Mouse (Mus musculus): ENCODE measurements at regions not wholly inside any gene's neighbourhood (a gene's known extent, or its start where the extent isn't known, plus 50 kb on each side); places are given as distances from the start of the nearest gene placed in this dataset.
A peak's percentile ranks its signal among the peaks of the same experiment; 100 is the strongest.

- Histone ChIP-seq H3K9ac (no peak overlapping the region), H3K9me3 (replicated peaks) (no peaks in the 10 kb centered on the region), H3K4me1 (replicated peaks) (peaks cover 16% of the 10 kb centered on the region), H3K4me3 (no peak overlapping the region), H3K27me3 (replicated peaks) (no peaks in the 10 kb centered on the region), H3K4me2 (no peak overlapping the region), H3K36me3 (no peaks in the 10 kb centered on the region), H3K27ac (ENCODE audit: poor library complexity, severe bottlenecking) (no peak overlapping the region)
- WGBS: 74% methylated on average over 5 of the region's 5 CpGs
- ATAC-seq (ENCODE audit: insufficient number of reproducible peaks, low FRiP score): no peak
Measured at GRCm38 (mm10) chr13:3752334-3752733, 51.8 kb downstream of the Calml3 start.

GRCm38 (mm10) chr13:3751222-3751621 is 52.9 kb downstream of the Calml3 start:
- Histone ChIP-seq H3K9me3 (replicated peaks) (no peaks in the 10 kb centered on the region), H3K27ac (ENCODE audit: poor library complexity, severe bottlenecking) (no peak overlapping the region; the same call in 1 of the 2 replicates)
- WGBS: 69% methylated on average over 1 of the region's 1 CpGs

GRCm38 (mm10) chr13:3750756-3751155 is 53.4 kb downstream of the Calml3 start:
- ATAC-seq (ENCODE audit: insufficient number of reproducible peaks, low FRiP score): peak; percentile 64; the same call in 1 of the 2 replicates
- Histone ChIP-seq H3K27ac (ENCODE audit: poor library complexity, severe bottlenecking) (no peak overlapping the region; the same call in 1 of the 2 replicates), H3K4me1 (replicated peaks) (peaks cover 16% of the 10 kb centered on the region), H3K27me3 (replicated peaks) (no peaks in the 10 kb centered on the region), H3K4me3 (no peak overlapping the region), H3K9ac (no peak overlapping the region), H3K4me2 (no peak overlapping the region), H3K36me3 (no peaks in the 10 kb centered on the region), H3K9me3 (replicated peaks) (no peaks in the 10 kb centered on the region)
- 55% methylated on average over 1 of the region's 1 CpGs for WGBS

More at GRCm38 (mm10) chr13:3751222-3751621, 52.9 kb downstream of the Calml3 start:
- ATAC-seq (ENCODE audit: insufficient number of reproducible peaks, low FRiP score): no peak
- Histone ChIP-seq H3K4me3 (no peak overlapping the region), H3K36me3 (no peaks in the 10 kb centered on the region), H3K4me1 (replicated peaks) (peaks cover 16% of the 10 kb centered on the region), H3K9ac (no peak overlapping the region), H3K4me2 (no peak overlapping the region), H3K27me3 (replicated peaks) (no peaks in the 10 kb centered on the region)

DNA sequence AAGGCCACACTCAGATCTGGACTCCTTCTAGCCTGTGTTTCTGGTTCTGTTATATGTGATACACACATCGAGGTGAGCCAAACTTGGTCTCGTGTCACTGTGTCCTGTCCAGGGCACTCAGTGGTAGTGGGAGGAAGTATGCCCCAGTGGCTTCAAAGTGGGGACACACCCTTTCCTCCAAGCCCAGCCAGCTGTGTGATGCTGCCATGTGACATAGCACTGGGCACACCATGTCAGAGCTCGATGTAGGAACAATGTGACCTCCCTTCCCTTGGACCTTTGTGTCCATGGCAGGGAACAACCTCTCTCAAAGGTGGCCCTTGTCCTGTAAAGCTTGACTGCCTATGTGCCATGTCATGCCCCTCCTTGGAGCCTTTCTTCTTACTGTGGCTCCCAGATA is 54.5 kb downstream of the Calml3 start:
- no peak for ATAC-seq (ENCODE audit: insufficient number of reproducible peaks, low FRiP score)
- Histone ChIP-seq H3K27ac (ENCODE audit: poor library complexity, severe bottlenecking) (no peak overlapping the region), H3K9ac (no peak overlapping the region), H3K4me3 (no peak overlapping the region), H3K4me2 (no peak overlapping the region), H3K4me1 (replicated peaks) (peaks cover 16% of the 10 kb centered on the region), H3K9me3 (replicated peaks) (no peaks in the 10 kb centered on the region), H3K36me3 (no peaks in the 10 kb centered on the region), H3K27me3 (replicated peaks) (no peaks in the 10 kb centered on the region)
- 76% methylated on average over 3 of the region's 3 CpGs for WGBS

DNA sequence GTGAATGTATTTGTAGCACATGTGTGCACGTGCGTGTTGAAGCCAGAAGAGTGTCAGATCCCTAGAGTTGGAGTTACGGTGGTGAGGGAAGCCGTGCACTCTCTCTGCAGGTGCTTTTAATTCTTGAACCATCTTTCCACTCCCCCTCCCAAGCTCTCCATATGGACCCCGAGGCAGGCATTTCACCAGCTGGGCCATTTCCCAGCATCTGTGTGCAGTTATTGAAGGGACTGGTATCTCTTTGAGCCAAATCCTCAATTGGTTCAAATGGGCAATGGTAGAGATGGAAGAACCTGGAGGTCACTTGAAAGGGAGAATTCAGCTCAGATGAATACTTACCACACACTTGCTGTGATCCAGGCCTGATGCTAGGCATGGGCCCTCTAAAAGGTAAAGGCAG is 55.3 kb downstream of the Calml3 start:
- no peaks in the 10 kb centered on the region for H3K36me3 ChIP-seq
- no peak overlapping the region for H3K4me3 ChIP-seq
- 83% methylated on average over 5 of the region's 5 CpGs for WGBS
- H3K27me3 ChIP-seq (replicated peaks): no peaks in the 10 kb centered on the region
- ATAC-seq (ENCODE audit: insufficient number of reproducible peaks, low FRiP score): no peak
- no peak overlapping the region for H3K9ac ChIP-seq
- no peak overlapping the region for H3K4me2 ChIP-seq
- H3K9me3 ChIP-seq (replicated peaks): no peaks in the 10 kb centered on the region
- peaks cover 21% of the 10 kb centered on the region for H3K4me1 ChIP-seq (replicated peaks)
- no peak overlapping the region for H3K27ac ChIP-seq (ENCODE audit: poor library complexity, severe bottlenecking)

GRCm38 (mm10) chr13:3746524-3746923 is 57.6 kb downstream of the Calml3 start:
- Histone ChIP-seq H3K36me3 (no peaks in the 10 kb centered on the region), H3K9ac (no peak overlapping the region; the same call in 1 of the 2 replicates), H3K4me3 (no peak overlapping the region), H3K9me3 (replicated peaks) (no peaks in the 10 kb centered on the region), H3K4me1 (replicated peaks) (peaks cover 44% of the 10 kb centered on the region), H3K4me2 (no peak overlapping the region), H3K27ac (ENCODE audit: poor library complexity, severe bottlenecking) (no peak overlapping the region; the same call in 1 of the 2 replicates), H3K27me3 (replicated peaks) (no peaks in the 10 kb centered on the region)
- ATAC-seq (ENCODE audit: insufficient number of reproducible peaks, low FRiP score): no peak
- WGBS: 76% methylated on average over 10 of the region's 10 CpGs

DNA sequence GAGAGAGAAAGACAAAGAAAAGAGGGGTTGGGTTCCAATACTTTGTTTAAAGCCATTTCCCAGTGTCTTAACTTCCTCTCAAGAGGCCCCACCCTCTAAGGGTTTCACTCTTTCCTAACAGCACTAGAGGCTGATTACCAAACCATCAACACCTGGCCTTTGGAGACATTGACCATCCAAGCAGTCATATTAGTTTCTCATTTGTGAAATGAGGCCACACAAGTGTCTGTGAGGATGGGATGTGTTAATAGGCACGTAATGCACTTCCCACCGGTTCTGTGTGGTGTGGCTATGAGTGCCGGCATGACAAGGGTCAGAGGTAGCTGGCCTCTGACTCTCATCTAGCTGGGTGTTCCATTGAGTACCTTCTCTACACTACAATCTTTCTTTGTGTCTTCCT is 59.2 kb downstream of the Calml3 start:
- H3K4me1 ChIP-seq (replicated peaks): peaks cover 34% of the 10 kb centered on the region
- no peaks in the 10 kb centered on the region for H3K9me3 ChIP-seq (replicated peaks)
- H3K9ac ChIP-seq: no peak overlapping the region
- no peak overlapping the region for H3K27ac ChIP-seq (ENCODE audit: poor library complexity, severe bottlenecking)
- H3K36me3 ChIP-seq: no peaks in the 10 kb centered on the region
- no peak overlapping the region for H3K4me3 ChIP-seq
- no peaks in the 10 kb centered on the region for H3K27me3 ChIP-seq (replicated peaks)
- 81% methylated on average over 3 of the region's 3 CpGs for WGBS
- ATAC-seq (ENCODE audit: insufficient number of reproducible peaks, low FRiP score): no peak
- no peak overlapping the region for H3K4me2 ChIP-seq

- Histone ChIP-seq H3K27ac (ENCODE audit: poor library complexity, severe bottlenecking) (no peak overlapping the region), H3K4me2 (no peak overlapping the region), H3K27me3 (replicated peaks) (no peaks in the 10 kb centered on the region), H3K36me3 (no peaks in the 10 kb centered on the region), H3K9me3 (replicated peaks) (no peaks in the 10 kb centered on the region), H3K4me1 (replicated peaks) (peaks cover 29% of the 10 kb centered on the region), H3K4me3 (no peak overlapping the region), H3K9ac (no peak overlapping the region)
- WGBS: 75% methylated on average over 6 of the region's 6 CpGs
- ATAC-seq (ENCODE audit: insufficient number of reproducible peaks, low FRiP score): no peak
Measured at GRCm38 (mm10) chr13:3743692-3744457, 60.2 kb downstream of the Calml3 start.

DNA sequence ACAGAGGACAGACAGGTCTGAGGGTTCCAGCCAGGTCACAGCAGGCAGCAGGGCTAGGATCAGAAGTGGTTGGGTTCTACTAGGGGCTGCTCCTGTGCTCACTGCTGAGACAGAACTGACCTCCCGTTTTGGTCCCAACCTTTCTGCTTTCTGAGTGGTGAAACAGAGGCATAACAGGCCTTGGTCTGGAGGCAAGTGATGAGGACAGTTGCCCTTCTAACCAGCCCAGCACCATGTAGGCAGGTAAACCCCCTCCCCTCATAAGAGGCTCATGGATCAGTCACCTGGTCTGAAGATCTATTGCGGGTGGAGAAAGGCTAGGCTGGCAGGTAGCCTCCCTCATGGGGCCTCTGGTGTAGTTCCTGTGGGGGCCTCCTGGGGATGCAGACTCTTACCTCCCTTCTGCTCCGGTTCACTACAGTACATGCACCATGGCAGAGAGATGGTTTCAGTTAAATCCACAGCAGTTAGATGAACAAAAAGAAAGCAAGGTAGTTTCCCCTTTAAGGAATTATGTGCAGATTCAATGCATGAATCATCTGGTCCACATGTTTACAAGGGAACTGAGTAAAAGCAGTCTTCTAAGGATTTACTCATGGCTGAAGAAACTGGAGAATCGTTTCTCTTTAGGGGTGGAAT is 61.2 kb downstream of the Calml3 start:
- Histone ChIP-seq H3K4me1 (replicated peaks) (peaks cover 29% of the 10 kb centered on the region), H3K27ac (ENCODE audit: poor library complexity, severe bottlenecking) (peak overlapping the region; percentile 80), H3K4me3 (no peak overlapping the region), H3K4me2 (peak overlapping the region; percentile 9; the same call in 1 of the 2 replicates), H3K36me3 (no peaks in the 10 kb centered on the region), H3K9me3 (replicated peaks) (no peaks in the 10 kb centered on the region), H3K27me3 (replicated peaks) (no peaks in the 10 kb centered on the region), H3K9ac (no peak overlapping the region)
- WGBS: 40% methylated on average over 4 of the region's 4 CpGs
- peak; percentile 81 for ATAC-seq (ENCODE audit: insufficient number of reproducible peaks, low FRiP score)

DNA sequence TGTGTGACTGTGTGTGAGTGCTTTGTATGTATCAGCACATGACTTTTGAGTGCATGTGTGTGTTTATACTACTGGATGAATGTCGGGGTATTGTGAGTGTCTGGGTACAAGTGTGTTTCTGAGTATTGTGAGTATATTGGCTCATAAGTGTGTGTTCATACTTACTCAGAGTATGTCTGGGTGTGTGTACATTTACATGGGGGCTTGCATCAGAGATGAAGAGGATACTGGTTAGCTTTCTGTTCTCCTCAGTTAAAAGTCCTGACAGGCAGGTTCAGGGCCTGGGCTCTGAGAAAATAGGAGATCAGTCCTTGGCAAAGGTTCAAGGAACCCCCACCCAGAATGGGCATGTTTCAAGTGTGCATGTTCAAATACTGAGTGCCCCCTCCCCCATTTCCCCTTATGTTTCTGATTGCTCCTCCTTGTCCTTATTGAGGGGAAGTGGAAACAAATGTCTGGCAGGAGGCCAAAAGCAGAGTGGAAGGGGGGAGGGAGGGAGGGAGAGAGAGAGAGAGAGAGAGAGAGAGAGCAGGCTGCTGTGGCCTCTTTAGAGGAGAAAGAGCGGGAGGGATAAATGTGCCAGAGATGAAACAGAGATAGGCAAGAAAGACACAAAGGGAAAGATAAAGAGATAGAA is 61.9 kb downstream of the Calml3 start:
- Histone ChIP-seq H3K36me3 (no peaks in the 10 kb centered on the region), H3K9me3 (replicated peaks) (no peaks in the 10 kb centered on the region), H3K27ac (ENCODE audit: poor library complexity, severe bottlenecking) (peak overlapping the region; percentile 80), H3K4me1 (replicated peaks) (peaks cover 29% of the 10 kb centered on the region), H3K27me3 (replicated peaks) (no peaks in the 10 kb centered on the region), H3K9ac (no peak overlapping the region), H3K4me3 (no peak overlapping the region), H3K4me2 (0 out of 2 replicates have a peak overlapping the region, but pooled peaks have one; percentile 9)
- WGBS: 34% methylated on average over 2 of the region's 2 CpGs
- peak; percentile 79 for ATAC-seq (ENCODE audit: insufficient number of reproducible peaks, low FRiP score)

DNA sequence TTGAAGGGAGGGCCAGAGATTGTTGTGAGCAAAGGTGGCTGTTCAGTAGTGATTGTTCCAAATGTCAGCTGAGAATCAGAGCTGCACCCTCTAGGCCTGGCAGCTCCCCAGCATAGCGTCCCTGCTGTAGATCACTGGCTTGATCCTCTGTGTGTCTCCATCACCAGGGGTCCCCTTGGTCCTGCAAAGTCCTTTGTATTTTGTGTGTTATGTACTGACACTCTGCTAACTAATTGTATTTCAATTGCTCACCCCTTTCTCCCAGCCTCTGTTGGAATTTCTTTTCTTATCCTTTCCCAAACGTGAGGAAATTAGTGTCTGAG is 73.5 kb downstream of the Calml3 start:
- Histone ChIP-seq H3K9ac (peak overlapping the region; percentile 50; the same call in 1 of the 2 replicates), H3K4me1 (replicated peaks) (peaks cover 21% of the 10 kb centered on the region), H3K36me3 (no peaks in the 10 kb centered on the region), H3K27ac (ENCODE audit: poor library complexity, severe bottlenecking) (peak overlapping the region; percentile 21; the same call in 1 of the 2 replicates), H3K9me3 (replicated peaks) (no peaks in the 10 kb centered on the region), H3K27me3 (replicated peaks) (no peaks in the 10 kb centered on the region), H3K4me2 (no peak overlapping the region), H3K4me3 (no peak overlapping the region)
- 34% methylated on average over 2 of the region's 2 CpGs for WGBS
- ATAC-seq (ENCODE audit: insufficient number of reproducible peaks, low FRiP score): no peak; the same call in 1 of the 2 replicates

All from heart, embryonic 12.5 days (tissue).